Mouse (Mus musculus): ENCODE results near the gene Nop53. TPM values are rescaled to one million over a fixed set of nuclear protein-coding genes. Genes with fewer than 3 reads are reported as not detected.

Nop53 gene
- polyA plus RNA-seq (2017; shearing (Covaris generic)): 100 to 1,000 TPM; 413 to 538 TPM

DNA sequence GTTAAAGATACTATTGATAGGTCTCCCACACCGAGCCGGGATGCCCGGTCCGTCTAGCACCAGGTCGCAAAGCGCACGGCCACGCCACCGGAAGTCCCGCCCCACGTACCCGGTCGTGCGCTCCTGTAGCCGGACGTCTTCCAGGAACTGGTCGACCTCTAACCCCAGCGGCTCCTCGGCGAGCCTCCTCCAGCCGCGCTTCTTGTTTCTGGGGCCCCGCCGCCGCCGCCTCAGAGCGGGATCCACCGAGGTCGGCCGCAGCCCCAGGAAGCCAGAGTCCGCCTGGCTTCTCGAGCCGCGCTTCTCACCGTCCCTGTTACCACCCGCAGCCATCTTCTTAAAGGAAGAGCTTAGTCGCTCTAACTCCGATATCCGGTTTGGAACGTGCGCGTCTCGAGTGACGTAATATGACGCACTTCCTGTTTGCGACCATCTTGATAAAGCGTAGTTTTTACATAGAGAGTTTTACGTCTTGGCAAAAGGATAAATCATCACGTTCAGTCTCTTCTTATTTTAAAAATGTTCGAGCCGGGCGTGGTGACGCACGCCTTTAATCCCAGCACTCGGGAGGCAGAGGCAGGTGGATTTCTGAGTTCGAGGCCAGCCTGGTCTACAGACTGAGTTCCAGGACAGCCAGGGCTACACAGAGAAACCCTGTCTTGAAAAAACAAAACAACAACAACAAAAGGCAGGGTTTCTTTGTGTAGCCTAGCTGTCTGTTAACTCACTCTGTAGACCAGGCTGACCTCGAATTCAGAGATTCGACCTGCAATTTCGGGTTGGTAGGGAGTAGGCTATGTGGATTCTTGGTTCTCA lies at the start of gene Nop53:
TSS of gene Nop53 (minus strand) at position 354 of the 816 bp plus-strand sequence.

DNA sequence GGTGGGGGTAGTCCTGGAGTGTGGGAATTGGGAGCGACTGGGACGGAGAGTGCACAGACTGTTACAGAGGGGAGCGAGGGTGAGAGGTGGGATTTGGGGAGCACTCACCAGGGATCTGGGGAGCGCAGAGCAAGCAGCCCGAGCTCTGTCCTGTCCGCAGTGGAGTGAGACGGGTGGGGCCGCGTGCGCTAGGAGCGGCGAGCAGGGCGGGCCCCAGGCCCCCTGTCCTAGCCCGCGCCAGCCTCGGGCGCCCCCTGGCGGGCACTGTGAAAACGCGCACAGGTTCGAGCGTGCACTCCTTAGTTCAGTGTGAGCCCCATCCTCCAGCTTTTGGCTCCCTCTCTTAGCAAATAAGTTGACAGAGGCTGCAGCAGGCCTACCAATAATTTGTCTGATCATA lies 21.4 kb upstream of the Nop53 start, which contains the start of gene Ehd2:
TSS of gene Ehd2 (minus strand) at position 256 of the 400 bp plus-strand sequence.

DNA sequence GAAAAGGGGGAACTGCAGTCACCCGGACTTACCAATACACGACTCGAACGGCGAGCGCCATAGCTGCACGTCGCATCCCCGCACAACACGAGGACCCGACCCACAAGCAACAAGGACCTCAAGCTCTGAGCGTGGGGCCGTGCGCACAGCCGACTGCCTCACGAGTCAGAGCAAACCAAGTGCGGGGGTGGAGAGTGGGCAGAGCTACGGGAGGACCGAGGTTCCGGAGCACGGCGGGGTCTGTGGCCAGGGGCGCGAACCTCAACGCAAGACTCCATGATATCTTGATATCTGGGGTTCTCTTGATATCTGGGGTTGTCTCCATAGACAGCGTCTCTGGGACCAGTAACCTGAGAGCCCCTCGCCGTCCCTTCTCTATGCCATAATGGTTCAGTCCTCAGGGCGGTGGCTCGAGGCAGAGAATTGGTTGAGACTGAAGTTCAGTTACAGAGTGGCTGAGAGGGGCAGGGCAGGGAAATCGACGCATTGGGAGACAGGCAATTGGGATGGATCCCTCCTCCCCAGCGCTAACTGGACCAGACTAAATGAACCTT lies 23.6 kb downstream of the Nop53 start, which contains the start of gene Selenow:
TSS of gene Selenow (minus strand) at position 183 of the 554 bp plus-strand sequence.

Other genes starting within 250 kb of the Nop53 start
- not detected for gene Obox5, start 195.9 kb downstream of the Nop53 start, polyA plus RNA-seq (2017; shearing (Covaris generic))
- gene Obox6, start 106.4 kb downstream of the Nop53 start, polyA plus RNA-seq (2017; shearing (Covaris generic)): not detected
- gene Crx, start 66.1 kb downstream of the Nop53 start, polyA plus RNA-seq (2017; shearing (Covaris generic)): not detected
- gene Crxos, start 63.5 kb downstream of the Nop53 start, polyA plus RNA-seq (2017; shearing (Covaris generic)): under 1 TPM in 1 of 2 experiments, not detected in 1; 0.44 TPM
- gene Selenow, start 23.7 kb downstream of the Nop53 start, polyA plus RNA-seq (2017; shearing (Covaris generic)): 100 to 1,000 TPM; 605 to 626 TPM
- gene Ehd2, start 21.5 kb upstream of the Nop53 start, polyA plus RNA-seq (2017; shearing (Covaris generic)): under 1 TPM; 0.10 to 0.50 TPM
- gene Bicra, start 101.8 kb upstream of the Nop53 start, polyA plus RNA-seq (2017; shearing (Covaris generic)): 1 to 10 TPM; 5.9 to 7.1 TPM
- under 1 TPM in 1 of 2 experiments, not detected in 1; 0.10 TPM for gene Zfp541, start 115.7 kb upstream of the Nop53 start, polyA plus RNA-seq (2017; shearing (Covaris generic))
- 100 to 1,000 TPM; 196 to 221 TPM for gene Napa, start 152.4 kb upstream of the Nop53 start, polyA plus RNA-seq (2017; shearing (Covaris generic))
- gene Kptn, start 173.8 kb upstream of the Nop53 start, polyA plus RNA-seq (2017; shearing (Covaris generic)): 10 to 100 TPM; 23.9 to 29.7 TPM
- gene Slc8a2, start 183.8 kb upstream of the Nop53 start, polyA plus RNA-seq (2017; shearing (Covaris generic)): not detected
- 10 to 100 TPM; 40.0 to 47.0 TPM for gene Meis3, start 229.0 kb upstream of the Nop53 start, polyA plus RNA-seq (2017; shearing (Covaris generic))

All from activated CD4-positive, CD25-positive, alpha-beta regulatory T cell (primary cell).